Mouse (Mus musculus): ENCODE measurements around the gene Gm6482. TPM values are rescaled to one million over a fixed set of nuclear protein-coding genes. Genes with fewer than 3 reads are reported as not detected.

Gm6482 gene
- total RNA-seq (2023), result not detected

DNA sequence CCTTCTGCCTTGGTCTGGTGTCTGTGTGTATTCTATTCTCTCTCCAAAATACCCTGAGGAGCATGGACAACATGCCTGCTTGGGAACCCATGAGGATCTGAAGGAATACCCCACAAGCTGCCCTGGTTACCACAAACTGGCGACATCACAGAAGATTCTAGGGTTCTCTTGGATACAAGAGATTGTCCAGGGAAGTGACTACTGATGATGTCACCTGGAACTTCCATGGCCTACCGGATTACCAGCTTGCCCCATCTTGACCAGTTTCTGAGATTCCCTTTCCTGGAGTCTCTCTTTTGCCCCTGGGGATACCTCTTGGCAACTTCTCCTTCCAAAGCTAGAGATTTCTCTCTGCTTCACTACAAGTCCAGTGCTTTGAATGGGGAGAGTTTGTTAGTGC lies at the start of gene Gm6482:
Gm6482 (minus strand) TSS at position 101 of the 400 bp plus-strand sequence.

GRCm38 (mm10) chr14:41453418-41453817 lies 45.3 kb upstream of the Gm6482 start, which contains the start of gene Gm7954:
Gene Gm7954 (minus strand): TSS chr14:41453518.

GRCm38 (mm10) chr14:41386279-41386678 lies 21.8 kb downstream of the Gm6482 start, which contains the start of gene Gm7945:
Gene Gm7945 (minus strand): TSS chr14:41386379.

Other genes with a start within 250 kb of the Gm6482 start
- gene Sftpd, start 223.1 kb downstream of the Gm6482 start, total RNA-seq (2023), result not detected
- not detected for gene Gm2832, start 129.5 kb downstream of the Gm6482 start, total RNA-seq (2023)
- gene Gm5798, start 59.7 kb downstream of the Gm6482 start, total RNA-seq (2023), result not detected
- not detected for gene Gm7945, start 21.9 kb downstream of the Gm6482 start, total RNA-seq (2023)
- gene Gm7954, start 45.2 kb upstream of the Gm6482 start, total RNA-seq (2023), result not detected
- not detected for gene Gm3486, start 81.2 kb upstream of the Gm6482 start, total RNA-seq (2023)
- not detected for gene Gm7970, start 147.3 kb upstream of the Gm6482 start, total RNA-seq (2023)
- not detected for gene 1700049E17Rik2, start 164.9 kb upstream of the Gm6482 start, total RNA-seq (2023)
- gene Gm3072, start 216.3 kb upstream of the Gm6482 start, total RNA-seq (2023), result not detected
- not detected for gene Gm3676, start 238.2 kb upstream of the Gm6482 start, total RNA-seq (2023)

All from monocyte, adult 59 days (primary cell).